Mouse (Mus musculus) thymus, postnatal 14 days (tissue): ENCODE results near the gene Olfr651.
"Not testable (repeated sequence)": the region's sequence is repeated elsewhere in the genome, so short reads cannot be mapped to it uniquely, and the experiment has no call there.

Experiments
- DNase-seq: peaks from one replicate; pipeline ENCODE4 v3.0.0; 2021

The Olfr651 gene

GRCm38 (mm10) chr7:104549833-104550232 is at the start of gene Olfr651:
Gene Olfr651 (plus strand): TSS chr7:104550133.
- no peak for DNase-seq

- not testable (repeated sequence) for DNase-seq
Observed at GRCm38 (mm10) chr7:104501186-104501585, 48.7 kb upstream of the Olfr651 start.

- no peak for DNase-seq
Observed at GRCm38 (mm10) chr7:104501589-104502371, 48.2 kb upstream of the Olfr651 start.

- not testable (repeated sequence) for DNase-seq
Observed at GRCm38 (mm10) chr7:104507421-104508065, 42.4 kb upstream of the Olfr651 start, which contains the start of gene Trim30d. Gene Trim30d (minus strand): TSS chr7:104507849.

- DNase-seq: no peak
Observed at GRCm38 (mm10) chr7:104552700-104553099, 2.8 kb downstream of the Olfr651 start.

GRCm38 (mm10) chr7:104560601-104561000 is 10.7 kb downstream of the Olfr651 start, which contains the start of gene Olfr652:
Gene Olfr652 (plus strand): TSS chr7:104560901.
- no peak for DNase-seq

GRCm38 (mm10) chr7:104577014-104577413 is 27.1 kb downstream of the Olfr651 start, which contains the start of gene Olfr653:
Gene Olfr653 (plus strand): TSS chr7:104577314.
- DNase-seq: no peak

- no peak for DNase-seq
Observed at GRCm38 (mm10) chr7:104580846-104581245, 30.9 kb downstream of the Olfr651 start.

GRCm38 (mm10) chr7:104581429-104581828 is 31.5 kb downstream of the Olfr651 start:
- no peak for DNase-seq

- no peak for DNase-seq
Observed at GRCm38 (mm10) chr7:104586725-104587124, 36.8 kb downstream of the Olfr651 start, which contains the start of gene Olfr654. Gene Olfr654 (plus strand): TSS chr7:104587025.

- no peak for DNase-seq
Observed at GRCm38 (mm10) chr7:104588274-104588673, 38.3 kb downstream of the Olfr651 start.

GRCm38 (mm10) chr7:104601679-104602078 is 51.7 kb downstream of the Olfr651 start, which contains the start of gene Olfr655:
Gene Olfr655 (minus strand): TSS chr7:104601779.
- DNase-seq: no peak

- DNase-seq: peak; percentile 56
Observed at GRCm38 (mm10) chr7:104603173-104603572, 53.2 kb downstream of the Olfr651 start.
